Mouse (Mus musculus): ENCODE results near the gene Nme7. TPM values are rescaled to one million over a fixed set of nuclear protein-coding genes. Genes with fewer than 3 reads are reported as not detected.

The Nme7 gene
- polyA plus RNA-seq, 1 experiment from 2014 or later: 21.4 TPM

DNA sequence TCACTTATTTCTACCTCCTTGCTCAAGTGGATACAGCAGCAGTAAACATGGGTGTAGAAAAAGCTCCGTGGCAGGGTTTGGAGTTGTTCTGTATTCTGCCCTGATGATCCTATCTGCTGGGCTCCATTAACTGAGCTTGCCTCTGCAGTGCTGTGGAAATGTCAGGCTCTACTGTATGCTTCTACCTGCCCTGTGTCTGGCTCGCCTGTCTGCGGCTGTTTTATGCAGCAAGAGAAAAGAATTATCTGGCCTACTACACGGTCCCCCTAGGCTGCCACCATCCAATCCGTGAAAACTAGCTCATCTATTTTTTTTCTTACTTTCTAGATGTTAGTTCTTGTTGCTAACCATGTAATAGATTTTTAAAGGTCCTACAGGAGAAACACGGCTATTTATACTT lies 81.1 kb downstream of the Nme7 start:
- no peaks in the 10 kb centered on the region for H3K4me1 ChIP-seq
- no peaks in the 10 kb centered on the region for H3K27me3 ChIP-seq (replicated peaks)
- no peak for ATAC-seq (ENCODE audit: extremely low read depth, insufficient number of reproducible peaks, low FRiP score, low TSS enrichment)
- H3K9ac ChIP-seq: no peak overlapping the region
- no peak overlapping the region for H3K4me2 ChIP-seq
- H3K36me3 ChIP-seq: peaks cover 4% of the 10 kb centered on the region; the same call in 1 of the 2 replicates
- H3K27ac ChIP-seq (replicated peaks): no peak overlapping the region
- H3K9me3 ChIP-seq: no peaks in the 10 kb centered on the region
- WGBS: 81% methylated on average over 6 of the region's 6 CpGs
- no peak overlapping the region for H3K4me3 ChIP-seq

DNA sequence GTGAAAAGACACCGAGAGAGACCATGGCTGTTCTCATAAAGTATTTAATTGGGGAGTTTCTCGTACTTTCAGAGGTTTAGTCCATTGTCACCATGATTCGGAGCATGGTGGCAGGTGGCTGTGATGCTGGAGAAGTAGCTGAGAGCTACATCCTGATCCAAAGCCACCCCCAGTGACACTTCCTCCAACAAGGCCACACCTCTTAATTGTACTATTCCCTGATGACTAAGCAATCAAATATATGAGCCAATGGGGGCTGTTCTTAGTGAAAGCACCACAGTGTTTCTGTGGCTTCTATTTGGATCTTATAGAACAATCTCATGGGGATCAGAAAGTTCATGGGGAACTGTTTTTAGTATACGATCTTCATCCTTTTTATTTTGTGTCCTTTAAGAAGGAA lies 85.8 kb downstream of the Nme7 start:
- no peak overlapping the region for H3K9ac ChIP-seq
- no peaks in the 10 kb centered on the region for H3K9me3 ChIP-seq
- H3K27ac ChIP-seq (replicated peaks): no peak overlapping the region
- H3K4me1 ChIP-seq: peaks cover 11% of the 10 kb centered on the region
- no peaks in the 10 kb centered on the region for H3K27me3 ChIP-seq (replicated peaks)
- H3K4me3 ChIP-seq: no peak overlapping the region
- WGBS: 82% methylated on average over 4 of the region's 4 CpGs
- no peak overlapping the region for H3K4me2 ChIP-seq
- no peaks in the 10 kb centered on the region for H3K36me3 ChIP-seq
- no peak for ATAC-seq (ENCODE audit: extremely low read depth, insufficient number of reproducible peaks, low FRiP score, low TSS enrichment)

DNA sequence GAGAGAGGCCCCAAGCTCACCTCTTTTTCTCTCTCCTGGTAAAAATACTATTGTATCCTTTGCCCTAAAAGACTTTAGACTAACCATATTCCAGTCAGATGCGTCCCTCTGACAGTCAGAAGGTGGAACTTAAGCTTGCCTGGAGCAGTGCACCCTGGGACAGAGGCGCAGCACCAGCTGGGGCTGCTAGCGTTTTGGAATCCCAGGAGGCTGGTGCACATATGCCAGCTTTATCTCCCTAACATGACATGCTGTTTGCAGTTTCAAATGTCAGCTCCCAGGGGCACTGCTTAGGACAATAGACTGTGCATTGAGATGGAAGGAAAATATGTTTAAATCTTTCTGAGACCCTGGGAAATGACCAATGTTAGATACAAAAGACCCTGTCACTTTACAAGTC lies 88.3 kb downstream of the Nme7 start:
- WGBS: 16% methylated on average over 3 of the region's 3 CpGs
- Histone ChIP-seq H3K27ac (replicated peaks) (peak overlapping the region; percentile 59), H3K27me3 (replicated peaks) (no peaks in the 10 kb centered on the region), H3K9me3 (no peaks in the 10 kb centered on the region), H3K36me3 (no peaks in the 10 kb centered on the region), H3K4me2 (peak overlapping the region; percentile 22), H3K4me1 (peaks cover 11% of the 10 kb centered on the region), H3K4me3 (no peak overlapping the region), H3K9ac (peak overlapping the region; percentile 54; the same call in 1 of the 2 replicates)
- peak; percentile 42; the same call in 1 of the 2 replicates for ATAC-seq (ENCODE audit: extremely low read depth, insufficient number of reproducible peaks, low FRiP score, low TSS enrichment)

DNA sequence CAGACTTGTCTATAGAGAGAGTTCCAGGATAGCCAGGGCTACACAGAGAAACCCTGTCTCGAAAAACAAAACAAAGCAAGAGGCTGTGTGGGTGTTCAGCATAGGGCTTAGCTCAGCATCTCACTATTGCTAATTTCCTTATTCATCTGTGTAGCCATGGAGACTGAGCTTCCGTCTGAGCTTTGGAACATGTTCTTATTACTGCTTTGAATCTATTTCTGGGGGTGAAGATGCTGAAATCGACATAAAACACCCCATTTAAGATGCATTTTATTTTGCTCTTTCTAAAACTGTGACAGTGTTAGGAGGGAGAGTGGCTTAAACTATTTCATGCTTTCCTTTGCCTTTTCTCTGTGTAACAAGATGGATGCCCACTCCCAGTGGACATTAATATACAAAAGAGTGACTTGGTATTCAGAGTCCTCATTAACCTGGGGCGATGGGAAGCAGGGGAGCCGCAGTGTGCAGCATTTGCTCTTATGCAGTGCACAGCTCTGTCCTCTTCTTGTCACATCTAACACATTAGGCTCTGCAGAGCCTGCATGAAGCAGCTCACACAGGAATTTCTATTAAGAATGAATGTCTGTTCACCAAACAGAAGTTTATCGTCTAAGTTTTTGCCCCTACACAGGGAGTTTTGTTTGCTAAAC lies 91.3 kb downstream of the Nme7 start:
- ATAC-seq (ENCODE audit: extremely low read depth, insufficient number of reproducible peaks, low FRiP score, low TSS enrichment): no peak
- Histone ChIP-seq H3K27me3 (replicated peaks) (no peaks in the 10 kb centered on the region), H3K4me2 (no peak overlapping the region), H3K27ac (replicated peaks) (no peak overlapping the region), H3K36me3 (no peaks in the 10 kb centered on the region), H3K4me3 (no peak overlapping the region), H3K4me1 (peaks cover 22% of the 10 kb centered on the region), H3K9ac (no peak overlapping the region), H3K9me3 (no peaks in the 10 kb centered on the region)
- 74% methylated on average over 6 of the region's 6 CpGs for WGBS

DNA sequence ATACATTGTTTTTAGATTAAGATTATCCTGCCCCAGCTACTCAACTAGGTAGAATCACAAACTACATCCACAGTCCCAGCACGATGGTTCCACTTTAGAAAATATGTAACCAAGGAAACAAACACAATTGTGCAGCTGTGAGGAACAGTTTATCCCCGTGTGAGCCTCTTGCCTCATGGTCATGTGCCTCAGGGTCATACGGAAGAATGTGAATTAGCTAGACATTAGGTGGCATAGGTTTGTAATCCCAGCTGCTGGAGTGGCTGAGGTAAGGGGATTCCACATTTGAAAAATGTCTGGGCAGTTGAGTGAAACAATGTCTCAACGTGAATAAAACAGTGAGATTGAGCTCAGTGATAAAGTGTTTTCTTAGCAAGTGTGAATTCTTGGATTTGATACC lies 93.8 kb downstream of the Nme7 start:
- no peak overlapping the region for H3K4me2 ChIP-seq
- H3K4me1 ChIP-seq: peaks cover 10% of the 10 kb centered on the region; the same call in 1 of the 2 replicates
- H3K9me3 ChIP-seq: peaks cover 6% of the 10 kb centered on the region
- H3K27ac ChIP-seq (replicated peaks): no peak overlapping the region
- no peak for ATAC-seq (ENCODE audit: extremely low read depth, insufficient number of reproducible peaks, low FRiP score, low TSS enrichment)
- H3K27me3 ChIP-seq (replicated peaks): no peaks in the 10 kb centered on the region
- 51% methylated on average over 4 of the region's 4 CpGs for WGBS
- H3K4me3 ChIP-seq: no peak overlapping the region
- H3K9ac ChIP-seq: no peak overlapping the region
- H3K36me3 ChIP-seq: peaks cover 9% of the 10 kb centered on the region

DNA sequence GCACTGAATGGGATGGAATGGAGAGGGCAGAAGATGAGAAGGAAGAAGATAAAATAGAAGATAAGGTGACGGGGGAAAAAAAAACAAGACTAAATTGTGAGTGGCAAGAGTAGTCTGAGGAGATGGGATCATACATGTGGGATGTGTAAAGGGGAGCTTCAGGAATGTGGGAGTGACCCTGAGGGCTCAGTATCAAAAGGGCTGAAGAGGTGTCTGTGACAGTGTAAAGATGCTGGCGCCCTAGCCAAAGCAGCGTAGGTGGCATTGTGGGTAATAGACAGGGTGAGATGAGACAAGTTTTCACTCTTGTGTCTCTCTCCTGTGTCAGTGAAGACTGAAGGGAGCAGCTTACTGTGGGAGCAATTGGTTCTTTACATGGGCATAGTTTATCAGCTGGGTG lies 95.7 kb downstream of the Nme7 start:
- Histone ChIP-seq H3K4me3 (no peak overlapping the region), H3K9ac (no peak overlapping the region), H3K4me2 (no peak overlapping the region), H3K27me3 (replicated peaks) (no peaks in the 10 kb centered on the region), H3K27ac (replicated peaks) (no peak overlapping the region), H3K36me3 (peaks cover 20% of the 10 kb centered on the region), H3K9me3 (peaks cover 6% of the 10 kb centered on the region), H3K4me1 (peaks cover 10% of the 10 kb centered on the region; the same call in 1 of the 2 replicates)
- 60% methylated on average over 3 of the region's 3 CpGs for WGBS
- ATAC-seq (ENCODE audit: extremely low read depth, insufficient number of reproducible peaks, low FRiP score, low TSS enrichment): no peak

DNA sequence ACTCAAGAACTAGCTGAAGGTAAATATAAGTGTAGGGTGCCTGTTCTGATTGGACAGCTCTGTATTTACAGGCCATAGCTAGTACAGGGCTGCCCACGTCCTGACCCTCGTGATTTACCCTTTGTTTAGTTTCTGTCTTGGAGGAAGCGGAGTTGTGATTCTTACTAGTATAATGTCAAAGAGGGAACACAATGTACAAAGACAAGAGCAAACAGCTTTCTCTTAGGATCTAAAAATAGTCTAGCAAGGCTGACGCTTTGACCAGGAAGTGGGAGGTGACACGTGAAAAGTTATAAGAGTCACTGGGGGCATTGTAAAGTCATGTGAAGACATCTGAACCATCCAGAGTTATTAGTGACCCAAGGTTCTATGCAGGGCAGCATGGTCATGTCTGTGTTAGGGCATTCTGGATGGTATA lies 101.5 kb downstream of the Nme7 start:
- Histone ChIP-seq H3K9me3 (peaks cover 6% of the 10 kb centered on the region), H3K27me3 (replicated peaks) (no peaks in the 10 kb centered on the region), H3K4me2 (peak overlapping the region; percentile 51), H3K27ac (replicated peaks) (peak overlapping the region; percentile 72), H3K36me3 (peaks cover 20% of the 10 kb centered on the region), H3K4me1 (peaks cover 17% of the 10 kb centered on the region), H3K4me3 (no peak overlapping the region), H3K9ac (peak overlapping the region; percentile 33; the same call in 1 of the 2 replicates)
- WGBS: 18% methylated on average over 5 of the region's 5 CpGs
- no peak; the same call in 1 of the 2 replicates for ATAC-seq (ENCODE audit: extremely low read depth, insufficient number of reproducible peaks, low FRiP score, low TSS enrichment)

DNA sequence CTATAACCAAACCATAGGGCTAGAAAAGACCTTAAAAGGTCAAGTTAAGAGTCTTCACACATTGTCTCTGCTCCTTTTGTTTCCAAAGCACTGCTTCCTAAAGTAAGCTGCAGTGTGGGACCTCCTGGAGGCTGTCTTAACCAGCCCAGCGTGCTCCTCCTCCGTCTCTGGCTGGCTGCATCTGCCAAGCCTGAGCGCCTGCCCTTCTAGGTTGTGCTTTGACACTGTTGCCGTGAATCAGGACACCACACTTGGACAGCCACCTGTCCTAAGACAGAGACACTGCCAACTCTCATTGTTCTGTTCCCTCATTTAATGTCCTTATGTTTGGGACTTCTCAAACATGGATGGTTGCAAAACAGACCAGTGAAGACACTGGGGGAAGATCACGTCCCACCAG lies 102.6 kb downstream of the Nme7 start:
- no peak overlapping the region for H3K4me2 ChIP-seq
- H3K36me3 ChIP-seq: peaks cover 20% of the 10 kb centered on the region
- no peak overlapping the region for H3K9ac ChIP-seq
- H3K9me3 ChIP-seq: peaks cover 6% of the 10 kb centered on the region
- no peak overlapping the region for H3K27ac ChIP-seq (replicated peaks)
- no peak for ATAC-seq (ENCODE audit: extremely low read depth, insufficient number of reproducible peaks, low FRiP score, low TSS enrichment)
- H3K27me3 ChIP-seq (replicated peaks): no peaks in the 10 kb centered on the region
- 63% methylated on average over 5 of the region's 5 CpGs for WGBS
- H3K4me3 ChIP-seq: no peak overlapping the region
- peaks cover 17% of the 10 kb centered on the region for H3K4me1 ChIP-seq

DNA sequence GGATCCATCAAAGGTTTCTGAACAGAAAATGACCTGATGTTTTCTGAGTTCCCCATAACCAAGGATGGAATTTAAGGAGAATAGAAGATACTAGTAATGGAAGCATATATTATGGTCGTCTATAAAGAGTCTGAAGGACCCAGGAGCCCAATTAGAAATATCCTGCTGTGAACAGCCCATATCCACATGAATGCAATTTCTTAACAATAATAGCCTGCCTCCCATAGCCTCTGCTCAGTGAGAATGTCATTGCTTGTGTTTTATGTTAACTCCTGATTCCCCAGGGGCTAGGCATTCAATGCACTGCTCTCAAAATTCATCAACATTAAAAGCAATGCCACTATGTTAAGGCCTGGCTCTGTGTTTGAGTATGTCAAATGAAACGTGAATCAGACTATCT lies 104.7 kb downstream of the Nme7 start:
- Histone ChIP-seq H3K27ac (replicated peaks) (no peak overlapping the region), H3K4me1 (peaks cover 17% of the 10 kb centered on the region), H3K4me2 (no peak overlapping the region), H3K9ac (no peak overlapping the region), H3K36me3 (peaks cover 3% of the 10 kb centered on the region; the same call in 1 of the 2 replicates), H3K27me3 (replicated peaks) (no peaks in the 10 kb centered on the region), H3K9me3 (no peaks in the 10 kb centered on the region), H3K4me3 (no peak overlapping the region)
- 71% methylated on average over 2 of the region's 2 CpGs for WGBS
- no peak for ATAC-seq (ENCODE audit: extremely low read depth, insufficient number of reproducible peaks, low FRiP score, low TSS enrichment)

DNA sequence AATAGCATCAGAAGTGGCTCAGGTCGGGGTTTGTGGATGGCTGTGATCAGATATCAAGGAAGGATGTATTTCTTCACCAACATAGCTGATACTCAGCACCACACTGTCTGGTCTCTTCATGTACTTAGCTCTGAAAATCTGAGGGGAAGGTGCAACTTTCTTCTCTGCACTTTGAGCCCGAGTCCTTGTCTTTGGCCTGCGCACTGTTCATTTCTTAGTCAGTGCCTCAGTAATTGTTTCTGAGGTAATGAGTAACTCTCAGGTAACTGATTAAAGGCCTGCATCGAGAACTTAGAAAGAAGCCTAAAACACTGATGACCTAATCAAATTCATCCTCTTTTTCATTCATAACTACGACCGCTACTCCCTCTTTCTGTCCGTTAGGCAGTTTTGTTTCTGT lies 107.4 kb downstream of the Nme7 start:
- no peak overlapping the region for H3K9ac ChIP-seq
- no peak overlapping the region for H3K4me2 ChIP-seq
- H3K9me3 ChIP-seq: no peaks in the 10 kb centered on the region
- 89% methylated on average over 7 of the region's 7 CpGs for WGBS
- no peak overlapping the region for H3K27ac ChIP-seq (replicated peaks)
- ATAC-seq (ENCODE audit: extremely low read depth, insufficient number of reproducible peaks, low FRiP score, low TSS enrichment): no peak
- H3K36me3 ChIP-seq: no peaks in the 10 kb centered on the region
- no peak overlapping the region for H3K4me3 ChIP-seq
- no peaks in the 10 kb centered on the region for H3K27me3 ChIP-seq (replicated peaks)
- H3K4me1 ChIP-seq: 0 out of 2 replicates have a peak, but pooled peaks cover 4% of the 10 kb centered on the region

DNA sequence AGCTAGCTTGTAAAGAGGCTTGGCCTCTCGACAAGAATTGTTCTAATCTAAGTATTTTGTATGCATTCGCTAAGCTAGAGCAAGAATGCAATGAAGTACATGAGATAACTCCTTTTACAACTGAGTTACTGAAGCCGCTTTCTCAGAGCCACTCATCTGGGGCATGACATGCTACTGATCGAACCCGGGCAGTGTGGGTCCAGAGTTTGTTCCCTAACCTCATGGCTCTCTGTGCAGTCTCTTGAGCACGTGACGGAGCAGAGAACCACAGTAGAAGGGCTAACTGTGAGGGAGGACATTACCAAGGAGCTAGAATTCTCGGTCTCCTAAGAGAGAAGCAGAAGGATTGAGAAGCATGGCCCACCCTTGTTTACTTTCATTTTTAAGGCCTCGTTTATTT lies 109.0 kb downstream of the Nme7 start:
- Histone ChIP-seq H3K27ac (replicated peaks) (no peak overlapping the region), H3K27me3 (replicated peaks) (no peaks in the 10 kb centered on the region), H3K4me3 (no peak overlapping the region), H3K36me3 (no peaks in the 10 kb centered on the region), H3K4me2 (no peak overlapping the region), H3K9me3 (no peaks in the 10 kb centered on the region), H3K4me1 (peaks cover 13% of the 10 kb centered on the region), H3K9ac (no peak overlapping the region)
- 81% methylated on average over 9 of the region's 9 CpGs for WGBS
- no peak for ATAC-seq (ENCODE audit: extremely low read depth, insufficient number of reproducible peaks, low FRiP score, low TSS enrichment)

DNA sequence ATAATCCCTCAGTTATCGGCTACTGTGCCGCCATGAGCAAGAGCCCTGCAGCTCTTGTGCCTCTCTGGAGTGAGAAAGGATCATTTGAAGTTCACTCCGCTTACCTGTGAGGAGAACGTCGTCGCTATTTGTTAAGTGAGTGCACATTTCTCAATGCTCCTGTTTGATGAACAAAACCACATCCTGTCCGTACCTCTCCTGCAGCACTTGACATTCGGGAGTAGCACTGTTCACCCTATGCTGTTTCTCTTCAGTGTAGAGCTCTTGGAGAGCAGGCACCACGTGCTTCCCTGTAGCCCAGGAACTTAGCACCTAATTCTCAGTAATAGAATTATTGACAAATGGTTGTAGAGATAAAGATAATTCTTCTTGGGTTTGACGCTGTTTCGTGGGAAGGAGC lies 109.7 kb downstream of the Nme7 start:
- no peaks in the 10 kb centered on the region for H3K27me3 ChIP-seq (replicated peaks)
- peaks cover 13% of the 10 kb centered on the region for H3K4me1 ChIP-seq
- no peaks in the 10 kb centered on the region for H3K9me3 ChIP-seq
- ATAC-seq (ENCODE audit: extremely low read depth, insufficient number of reproducible peaks, low FRiP score, low TSS enrichment): no peak
- H3K27ac ChIP-seq (replicated peaks): no peak overlapping the region
- no peaks in the 10 kb centered on the region for H3K36me3 ChIP-seq
- H3K4me2 ChIP-seq: no peak overlapping the region
- H3K4me3 ChIP-seq: no peak overlapping the region
- H3K9ac ChIP-seq: no peak overlapping the region
- WGBS: 80% methylated on average over 11 of the region's 11 CpGs

Measured in heart, embryonic 13.5 days (tissue).